Mouse (Mus musculus): ENCODE data around the gene Hck. TPM values are rescaled to one million over a fixed set of nuclear protein-coding genes. Genes with fewer than 3 reads are reported as not detected.
A peak's percentile ranks its signal among the peaks of the same experiment; 100 is the strongest.

Gene Hck
- polyA plus RNA-seq, 2 experiments = 8.4 to 11.1 TPM

GRCm38 (mm10) chr2:153090551-153091165, 17.6 kb upstream of the Hck start:
- Histone ChIP-seq H3K27me3 (ENCODE audit: control insufficient read depth, insufficient read depth, low read length) (no peaks in the 10 kb centered on the region), H3K4me3 (replicated peaks; ENCODE audit: low read length) (no peak overlapping the region), H3K4me2 (replicated peaks; ENCODE audit: low read depth, low read length, severe bottlenecking) (no peak overlapping the region), H3K4me1 (ENCODE audit: control insufficient read depth, insufficient read depth, low read length) (no peaks in the 10 kb centered on the region), H3K9me3 (ENCODE audit: control insufficient read depth, low read length) (no peaks in the 10 kb centered on the region), H3K36me3 (ENCODE audit: control insufficient read depth, insufficient read depth, low read length) (no peaks in the 10 kb centered on the region), H3K27ac (replicated peaks; ENCODE audit: low read depth, low read length) (no peak overlapping the region), H3K9ac (ENCODE audit: low read depth, low read length, severe bottlenecking) (no peak overlapping the region)
- DNase-seq (ENCODE audit: low spot score) (no peak), ATAC-seq (ENCODE audit: low FRiP score, low read depth) (no peak)
- no peak for TF ChIP-seq POLR2A (IDR thresholded peaks at IDR 0.05; ENCODE audit: borderline replicate concordance, extremely low read depth, insufficient read depth, insufficient read length)
- 35% methylated on average over 10 of the region's 10 CpGs for WGBS

- H3K9me3 ChIP-seq (ENCODE audit: control insufficient read depth, low read length) = no peaks in the 10 kb centered on the region
- peaks cover 33% of the 10 kb centered on the region for H3K27me3 ChIP-seq (ENCODE audit: control insufficient read depth, insufficient read depth, low read length)
- DNase-seq (ENCODE audit: low spot score) (peak; percentile 24), ATAC-seq (ENCODE audit: low FRiP score, low read depth) (peak; percentile 44)
- TF ChIP-seq POLR2A (IDR thresholded peaks at IDR 0.05; ENCODE audit: borderline replicate concordance, extremely low read depth, insufficient read depth, insufficient read length) = no peak
- H3K4me1 ChIP-seq (ENCODE audit: control insufficient read depth, insufficient read depth, low read length) = 0 out of 2 replicates have a peak, but pooled peaks cover 3% of the 10 kb centered on the region
- H3K9ac ChIP-seq (ENCODE audit: low read depth, low read length, severe bottlenecking) = no peak overlapping the region
- 33% methylated on average over 23 of the region's 23 CpGs for WGBS
- no peaks in the 10 kb centered on the region for H3K36me3 ChIP-seq (ENCODE audit: control insufficient read depth, insufficient read depth, low read length)
- peak overlapping the region; percentile 39 for H3K4me3 ChIP-seq (replicated peaks; ENCODE audit: low read length)
- peak overlapping the region; percentile 74 for H3K4me2 ChIP-seq (replicated peaks; ENCODE audit: low read depth, low read length, severe bottlenecking)
- no peak overlapping the region for H3K27ac ChIP-seq (replicated peaks; ENCODE audit: low read depth, low read length)
Observed at GRCm38 (mm10) chr2:153107046-153107766, 1.1 kb upstream of the Hck start.

- peak overlapping the region; percentile 39 for H3K4me3 ChIP-seq (replicated peaks; ENCODE audit: low read length)
- no peaks in the 10 kb centered on the region for H3K36me3 ChIP-seq (ENCODE audit: control insufficient read depth, insufficient read depth, low read length)
- 0 out of 2 replicates have a peak, but pooled peaks cover 3% of the 10 kb centered on the region for H3K4me1 ChIP-seq (ENCODE audit: control insufficient read depth, insufficient read depth, low read length)
- peak overlapping the region; percentile 74 for H3K4me2 ChIP-seq (replicated peaks; ENCODE audit: low read depth, low read length, severe bottlenecking)
- peaks cover 33% of the 10 kb centered on the region for H3K27me3 ChIP-seq (ENCODE audit: control insufficient read depth, insufficient read depth, low read length)
- TF ChIP-seq POLR2A (IDR thresholded peaks at IDR 0.05; ENCODE audit: borderline replicate concordance, extremely low read depth, insufficient read depth, insufficient read length) = no peak
- H3K9me3 ChIP-seq (ENCODE audit: control insufficient read depth, low read length) = no peaks in the 10 kb centered on the region
- no peak for DNase-seq (ENCODE audit: low spot score)
- no peak for ATAC-seq (ENCODE audit: low FRiP score, low read depth)
- H3K27ac ChIP-seq (replicated peaks; ENCODE audit: low read depth, low read length) = no peak overlapping the region
- WGBS = 2% methylated on average over 15 of the region's 15 CpGs
- no peak overlapping the region for H3K9ac ChIP-seq (ENCODE audit: low read depth, low read length, severe bottlenecking)
Observed at GRCm38 (mm10) chr2:153107802-153108201, 466 bp upstream of the Hck start.

GRCm38 (mm10) chr2:153109596-153109995, 1.3 kb downstream of the Hck start:
- DNase-seq (ENCODE audit: low spot score) (no peak), ATAC-seq (ENCODE audit: low FRiP score, low read depth) (no peak)
- Histone ChIP-seq H3K27ac (replicated peaks; ENCODE audit: low read depth, low read length) (no peak overlapping the region), H3K4me1 (ENCODE audit: control insufficient read depth, insufficient read depth, low read length) (0 out of 2 replicates have a peak, but pooled peaks cover 3% of the 10 kb centered on the region), H3K27me3 (ENCODE audit: control insufficient read depth, insufficient read depth, low read length) (peaks cover 33% of the 10 kb centered on the region), H3K9ac (ENCODE audit: low read depth, low read length, severe bottlenecking) (no peak overlapping the region), H3K9me3 (ENCODE audit: control insufficient read depth, low read length) (no peaks in the 10 kb centered on the region), H3K4me2 (replicated peaks; ENCODE audit: low read depth, low read length, severe bottlenecking) (no peak overlapping the region), H3K4me3 (replicated peaks; ENCODE audit: low read length) (no peak overlapping the region), H3K36me3 (ENCODE audit: control insufficient read depth, insufficient read depth, low read length) (no peaks in the 10 kb centered on the region)
- 72% methylated on average over 7 of the region's 7 CpGs for WGBS
- no peak for TF ChIP-seq POLR2A (IDR thresholded peaks at IDR 0.05; ENCODE audit: borderline replicate concordance, extremely low read depth, insufficient read depth, insufficient read length)

GRCm38 (mm10) chr2:153111298-153111697, 3.0 kb downstream of the Hck start:
- no peak for TF ChIP-seq POLR2A (IDR thresholded peaks at IDR 0.05; ENCODE audit: borderline replicate concordance, extremely low read depth, insufficient read depth, insufficient read length)
- Histone ChIP-seq H3K4me3 (replicated peaks; ENCODE audit: low read length) (no peak overlapping the region), H3K9ac (ENCODE audit: low read depth, low read length, severe bottlenecking) (no peak overlapping the region), H3K27me3 (ENCODE audit: control insufficient read depth, insufficient read depth, low read length) (peaks cover 30% of the 10 kb centered on the region), H3K27ac (replicated peaks; ENCODE audit: low read depth, low read length) (no peak overlapping the region), H3K9me3 (ENCODE audit: control insufficient read depth, low read length) (no peaks in the 10 kb centered on the region), H3K4me1 (ENCODE audit: control insufficient read depth, insufficient read depth, low read length) (0 out of 2 replicates have a peak, but pooled peaks cover 3% of the 10 kb centered on the region), H3K36me3 (ENCODE audit: control insufficient read depth, insufficient read depth, low read length) (no peaks in the 10 kb centered on the region), H3K4me2 (replicated peaks; ENCODE audit: low read depth, low read length, severe bottlenecking) (no peak overlapping the region)
- DNase-seq (ENCODE audit: low spot score) (no peak), ATAC-seq (ENCODE audit: low FRiP score, low read depth) (no peak)
- WGBS = 81% methylated on average over 7 of the region's 7 CpGs

Measured in limb, embryonic 14.5 days (tissue).